Mouse (Mus musculus): Measurements from ENCODE around the gene Rell1. TPM values are rescaled to one million over a fixed set of nuclear protein-coding genes. Genes with fewer than 3 reads are reported as not detected.

Gene Rell1
- polyA plus RNA-seq, 1 experiment: 57.1 TPM

GRCm38 (mm10) chr5:63958963-63959708, 9.6 kb downstream of the Rell1 start:
- Histone ChIP-seq H3K9ac (ENCODE audit: low read depth, poor library complexity, severe bottlenecking) (no peak overlapping the region), H3K4me1 (ENCODE audit: control insufficient read depth, insufficient read depth, low read length) (peaks cover 9% of the 10 kb centered on the region), H3K4me3 (ENCODE audit: low read depth, low read length) (no peak overlapping the region), H3K9me3 (replicated peaks; ENCODE audit: control insufficient read depth, insufficient read depth, low read length, poor library complexity, severe bottlenecking) (no peaks in the 10 kb centered on the region), H3K27ac (ENCODE audit: insufficient read depth, low read length) (0 out of 2 replicates have a peak overlapping the region, but pooled peaks have one; percentile 1), H3K36me3 (ENCODE audit: control insufficient read depth, insufficient read depth, low read length, poor library complexity, severe bottlenecking) (no peaks in the 10 kb centered on the region), H3K27me3 (ENCODE audit: control insufficient read depth, insufficient read depth, low read length, poor library complexity, severe bottlenecking) (no peaks in the 10 kb centered on the region)
- no peak for TF ChIP-seq POLR2A (IDR thresholded peaks at IDR 0.05; ENCODE audit: insufficient read depth, low read length)
- no peak for TF ChIP-seq CTCF (IDR thresholded peaks at IDR 0.05; ENCODE audit: low read depth, low read length)
- TF ChIP-seq EP300 (IDR thresholded peaks at IDR 0.05; ENCODE audit: insufficient read depth, low read depth, low read length): no peak

GRCm38 (mm10) chr5:63957607-63958006, 11.1 kb downstream of the Rell1 start:
- no peak for TF ChIP-seq POLR2A (IDR thresholded peaks at IDR 0.05; ENCODE audit: insufficient read depth, low read length)
- no peak for TF ChIP-seq CTCF (IDR thresholded peaks at IDR 0.05; ENCODE audit: low read depth, low read length)
- 0 out of 2 replicates have a peak, but pooled peaks have one; percentile 27 for TF ChIP-seq EP300 (IDR thresholded peaks at IDR 0.05; ENCODE audit: insufficient read depth, low read depth, low read length)

GRCm38 (mm10) chr5:63956411-63956810, 12.3 kb downstream of the Rell1 start:
- Histone ChIP-seq H3K9ac (ENCODE audit: low read depth, poor library complexity, severe bottlenecking) (no peak overlapping the region), H3K4me1 (ENCODE audit: control insufficient read depth, insufficient read depth, low read length) (peaks cover 7% of the 10 kb centered on the region), H3K27me3 (ENCODE audit: control insufficient read depth, insufficient read depth, low read length, poor library complexity, severe bottlenecking) (no peaks in the 10 kb centered on the region), H3K27ac (ENCODE audit: insufficient read depth, low read length) (no peak overlapping the region), H3K36me3 (ENCODE audit: control insufficient read depth, insufficient read depth, low read length, poor library complexity, severe bottlenecking) (no peaks in the 10 kb centered on the region), H3K9me3 (replicated peaks; ENCODE audit: control insufficient read depth, insufficient read depth, low read length, poor library complexity, severe bottlenecking) (no peaks in the 10 kb centered on the region), H3K4me3 (ENCODE audit: low read depth, low read length) (no peak overlapping the region)
- TF ChIP-seq EP300 (IDR thresholded peaks at IDR 0.05; ENCODE audit: insufficient read depth, low read depth, low read length) (no peak), POLR2A (IDR thresholded peaks at IDR 0.05; ENCODE audit: insufficient read depth, low read length) (no peak), CTCF (IDR thresholded peaks at IDR 0.05; ENCODE audit: low read depth, low read length) (no peak)

More at GRCm38 (mm10) chr5:63957607-63958006, 11.1 kb downstream of the Rell1 start:
- no peak overlapping the region for H3K4me3 ChIP-seq (ENCODE audit: low read depth, low read length)
- no peaks in the 10 kb centered on the region for H3K36me3 ChIP-seq (ENCODE audit: control insufficient read depth, insufficient read depth, low read length, poor library complexity, severe bottlenecking)
- H3K9ac ChIP-seq (ENCODE audit: low read depth, poor library complexity, severe bottlenecking): no peak overlapping the region
- H3K27ac ChIP-seq (ENCODE audit: insufficient read depth, low read length): no peak overlapping the region
- H3K27me3 ChIP-seq (ENCODE audit: control insufficient read depth, insufficient read depth, low read length, poor library complexity, severe bottlenecking): no peaks in the 10 kb centered on the region
- H3K9me3 ChIP-seq (replicated peaks; ENCODE audit: control insufficient read depth, insufficient read depth, low read length, poor library complexity, severe bottlenecking): no peaks in the 10 kb centered on the region
- H3K4me1 ChIP-seq (ENCODE audit: control insufficient read depth, insufficient read depth, low read length): peaks cover 9% of the 10 kb centered on the region

- TF ChIP-seq EP300 (IDR thresholded peaks at IDR 0.05; ENCODE audit: insufficient read depth, low read depth, low read length): no peak
- TF ChIP-seq CTCF (IDR thresholded peaks at IDR 0.05; ENCODE audit: low read depth, low read length): no peak
- TF ChIP-seq POLR2A (IDR thresholded peaks at IDR 0.05; ENCODE audit: insufficient read depth, low read length): no peak
- no peaks in the 10 kb centered on the region for H3K27me3 ChIP-seq (ENCODE audit: control insufficient read depth, insufficient read depth, low read length, poor library complexity, severe bottlenecking)
- no peaks in the 10 kb centered on the region for H3K36me3 ChIP-seq (ENCODE audit: control insufficient read depth, insufficient read depth, low read length, poor library complexity, severe bottlenecking)
- no peaks in the 10 kb centered on the region for H3K9me3 ChIP-seq (replicated peaks; ENCODE audit: control insufficient read depth, insufficient read depth, low read length, poor library complexity, severe bottlenecking)
- H3K4me3 ChIP-seq (ENCODE audit: low read depth, low read length): peak overlapping the region; percentile 9; the same call in 1 of the 2 replicates
- no peak overlapping the region for H3K27ac ChIP-seq (ENCODE audit: insufficient read depth, low read length)
- peaks cover 7% of the 10 kb centered on the region for H3K4me1 ChIP-seq (ENCODE audit: control insufficient read depth, insufficient read depth, low read length)
- no peak overlapping the region for H3K9ac ChIP-seq (ENCODE audit: low read depth, poor library complexity, severe bottlenecking)
These were observed 15.2 kb downstream of the Rell1 start for GRCm38 (mm10) chr5:63953401-63954032.

- Histone ChIP-seq H3K9me3 (replicated peaks; ENCODE audit: control insufficient read depth, insufficient read depth, low read length, poor library complexity, severe bottlenecking) (no peaks in the 10 kb centered on the region), H3K36me3 (ENCODE audit: control insufficient read depth, insufficient read depth, low read length, poor library complexity, severe bottlenecking) (no peaks in the 10 kb centered on the region), H3K4me1 (ENCODE audit: control insufficient read depth, insufficient read depth, low read length) (peaks cover 4% of the 10 kb centered on the region), H3K9ac (ENCODE audit: low read depth, poor library complexity, severe bottlenecking) (no peak overlapping the region), H3K27ac (ENCODE audit: insufficient read depth, low read length) (no peak overlapping the region), H3K4me3 (ENCODE audit: low read depth, low read length) (no peak overlapping the region), H3K27me3 (ENCODE audit: control insufficient read depth, insufficient read depth, low read length, poor library complexity, severe bottlenecking) (no peaks in the 10 kb centered on the region)
- TF ChIP-seq EP300 (IDR thresholded peaks at IDR 0.05; ENCODE audit: insufficient read depth, low read depth, low read length): no peak
- no peak for TF ChIP-seq POLR2A (IDR thresholded peaks at IDR 0.05; ENCODE audit: insufficient read depth, low read length)
- TF ChIP-seq CTCF (IDR thresholded peaks at IDR 0.05; ENCODE audit: low read depth, low read length): no peak
These were observed 16.7 kb downstream of the Rell1 start for GRCm38 (mm10) chr5:63952039-63952438.

GRCm38 (mm10) chr5:63951421-63951911, 17.2 kb downstream of the Rell1 start:
- Histone ChIP-seq H3K9ac (ENCODE audit: low read depth, poor library complexity, severe bottlenecking) (no peak overlapping the region), H3K27me3 (ENCODE audit: control insufficient read depth, insufficient read depth, low read length, poor library complexity, severe bottlenecking) (no peaks in the 10 kb centered on the region), H3K27ac (ENCODE audit: insufficient read depth, low read length) (no peak overlapping the region), H3K36me3 (ENCODE audit: control insufficient read depth, insufficient read depth, low read length, poor library complexity, severe bottlenecking) (no peaks in the 10 kb centered on the region), H3K9me3 (replicated peaks; ENCODE audit: control insufficient read depth, insufficient read depth, low read length, poor library complexity, severe bottlenecking) (no peaks in the 10 kb centered on the region), H3K4me3 (ENCODE audit: low read depth, low read length) (no peak overlapping the region), H3K4me1 (ENCODE audit: control insufficient read depth, insufficient read depth, low read length) (peaks cover 2% of the 10 kb centered on the region)
- TF ChIP-seq POLR2A (IDR thresholded peaks at IDR 0.05; ENCODE audit: insufficient read depth, low read length) (no peak), EP300 (IDR thresholded peaks at IDR 0.05; ENCODE audit: insufficient read depth, low read depth, low read length) (no peak), CTCF (IDR thresholded peaks at IDR 0.05; ENCODE audit: low read depth, low read length) (no peak)
